Mouse (Mus musculus) ES-E14 (cell line): Measurements from ENCODE around the gene Ceacam20. TPM values are rescaled to one million over a fixed set of nuclear protein-coding genes. Genes with fewer than 3 reads are reported as not detected.
"Not testable (repeated sequence)": the region's sequence is repeated elsewhere in the genome, so short reads cannot be mapped to it uniquely, and the experiment has no call there.

Experiments
- DNase-seq: peaks from one replicate; pipeline ENCODE4 v3.0.0-alpha.2; 2013; ENCODE audit warnings: low read depth, low spot score
- H3K27ac ChIP-seq: 2 replicates; pipeline ENCODE4 v1.5.1; 2012; ENCODE audit warnings: low read depth, mild to moderate bottlenecking, low read length, moderate library complexity, mixed read lengths; ENCODE audit not compliant: poor library complexity, insufficient read depth, severe bottlenecking
- H3K36me3 ChIP-seq: 2 replicates; pipeline ENCODE4 v1.6.1; 2012; ENCODE audit warnings: mild to moderate bottlenecking, low read length, moderate library complexity, mixed read lengths; ENCODE audit not compliant: control insufficient read depth, poor library complexity, insufficient read depth, severe bottlenecking
- H3K4me1 ChIP-seq, 2 experiments: fragments of 150-350 bp in 1 of 2; sonication (generic) in 1 of 2; 2 replicates each; pipeline ENCODE4 v1.6.1; 2012; ENCODE audit warnings: low read length in 2 of 2, mild to moderate bottlenecking in 1 of 2, mixed read lengths in 1 of 2; ENCODE audit not compliant: control insufficient read depth in 2 of 2, insufficient read depth in 2 of 2, poor library complexity in 1 of 2
- H3K4me3 ChIP-seq, 2 experiments: fragments of 150-350 bp in 1 of 2; sonication (generic) in 1 of 2; 2 replicates each; pipeline ENCODE4 v1.5.1; 2012; ENCODE audit warnings: low read length in 2 of 2, low read depth in 1 of 2, mild to moderate bottlenecking in 1 of 2, mixed read lengths in 1 of 2; ENCODE audit not compliant: insufficient read depth in 1 of 2, poor library complexity in 1 of 2, severe bottlenecking in 1 of 2
- H3K9ac ChIP-seq: 2 replicates; pipeline ENCODE4 v1.6.1; 2012; ENCODE audit warnings: low read depth, mild to moderate bottlenecking, low read length, mixed read lengths; ENCODE audit not compliant: poor library complexity, insufficient read depth, severe bottlenecking
- H3K9me3 ChIP-seq: fragments of 150-350 bp; sonication (generic); 2 replicates; pipeline ENCODE4 v1.6.1; 2012; ENCODE audit warnings: low read depth, mild to moderate bottlenecking, low read length; ENCODE audit not compliant: control insufficient read depth, insufficient read depth
- CHD2 ChIP-seq: IDR thresholded peaks from 2 replicates; pipeline ENCODE4 v1.6.1; 2014; ENCODE audit warnings: mild to moderate bottlenecking, low read depth, low read length, inconsistent platforms
- HCFC1 ChIP-seq: IDR thresholded peaks from 2 replicates; pipeline ENCODE4 v1.6.1; 2012; ENCODE audit warnings: low read length, inconsistent platforms, borderline replicate concordance; ENCODE audit not compliant: insufficient read depth
- MAFK ChIP-seq: IDR thresholded peaks from 2 replicates; pipeline ENCODE4 v1.6.1; 2014; ENCODE audit warnings: mild to moderate bottlenecking, low read depth, low read length, inconsistent platforms; ENCODE audit not compliant: insufficient read depth
- ZC3H11A ChIP-seq: IDR thresholded peaks from 2 replicates; pipeline ENCODE4 v1.6.1; 2012; ENCODE audit warnings: low read depth, mild to moderate bottlenecking, inconsistent platforms, low read length, borderline replicate concordance
- ZNF384 ChIP-seq: IDR thresholded peaks from 2 replicates; pipeline ENCODE4 v1.6.1; 2012; ENCODE audit warnings: low read depth, low read length, inconsistent platforms
- in situ Hi-C, 2 experiments: fragments of 600-800 bp; cut with MboI; formaldehyde crosslinking; loops; one replicate each; pipeline ENCODE4 v1.15.1; 2025; ENCODE audit warnings: low sequenced_read_pairs in 2 of 2, inconsistent platforms in 1 of 2; ENCODE audit not compliant: unreplicated experiment in 2 of 2
- total RNA-seq: library from RNA; depleted of rRNA; stranded (reverse); fragments of 300-350 nt; gene quantifications from 2 replicates; pipeline ENCODE4 v1.2.3, GENCODE M21; 2012; rRNA removed

Ceacam20 gene
- total RNA-seq, 1 experiment: 3.7 TPM

DNA sequence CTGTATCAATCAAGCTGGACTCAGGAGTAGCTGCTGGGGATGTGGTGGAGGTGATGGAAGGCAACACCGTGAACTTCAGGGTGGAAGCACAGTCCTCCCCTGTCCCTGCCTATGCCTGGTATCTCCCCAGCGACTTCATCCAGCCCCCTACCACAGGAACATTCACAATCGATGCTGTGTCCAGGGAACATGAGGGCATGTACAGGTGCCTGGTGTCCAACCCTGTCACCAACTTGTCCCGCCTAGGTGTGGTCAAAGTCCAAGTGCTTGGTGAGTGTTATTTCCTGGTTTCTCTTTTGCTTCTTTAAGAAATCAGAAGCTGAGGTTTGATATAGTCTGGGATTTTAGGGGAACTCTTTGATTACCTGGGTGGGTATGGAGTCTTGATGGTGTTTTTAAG is 6.3 kb downstream of the Ceacam20 start:
- Histone ChIP-seq H3K4me1 (no peaks in the 10 kb centered on the region), H3K9me3 (no peaks in the 10 kb centered on the region), H3K36me3 (peaks cover 4% of the 10 kb centered on the region; the same call in 1 of the 2 replicates), H3K9ac (no peak overlapping the region), H3K27ac (no peak overlapping the region), H3K4me3 (no peak overlapping the region)
- no peak for DNase-seq
- TF ChIP-seq MAFK (no peak), CHD2 (no peak), ZC3H11A (no peak), HCFC1 (no peak), ZNF384 (no peak)
- in situ Hi-C loops: no loop called here

- H3K36me3 ChIP-seq, H3K4me1 ChIP-seq, in situ Hi-C loops, DNase-seq, H3K9me3 ChIP-seq: not testable (repeated sequence)
- H3K4me3 ChIP-seq: peak within 1 kb of the TSS in 1 of 2 experiments; percentile 41; a peak in 2 of 4 replicates
- H3K9ac ChIP-seq: peak within 1 kb of the TSS; percentile 42; the same call in 1 of the 2 replicates
- H3K27ac ChIP-seq: peak within 1 kb of the TSS; percentile 40; the same call in 1 of the 2 replicates
Observed at GRCm38 (mm10) chr7:19991165-19991564, 26.0 kb downstream of the Ceacam20 start, which contains the start of gene Nlrp9b. Gene Nlrp9b, plus strand, starts transcription at chr7:19991465.

GRCm38 (mm10) chr7:19996721-19997120 is 31.5 kb downstream of the Ceacam20 start:
- DNase-seq, H3K4me3 ChIP-seq, H3K36me3 ChIP-seq, H3K27ac ChIP-seq, H3K9me3 ChIP-seq, in situ Hi-C loops, H3K9ac ChIP-seq, H3K4me1 ChIP-seq: not testable (repeated sequence)

- no peak overlapping the region for H3K4me3 ChIP-seq
- no peaks in the 10 kb centered on the region for H3K9me3 ChIP-seq
- no peak for DNase-seq
- in situ Hi-C loops: no loop called here
- H3K4me1 ChIP-seq: no peaks in the 10 kb centered on the region
- no peak overlapping the region for H3K27ac ChIP-seq
- H3K36me3 ChIP-seq: no peaks in the 10 kb centered on the region
- H3K9ac ChIP-seq: no peak overlapping the region
- no peak for TF ChIP-seq CHD2
- TF ChIP-seq MAFK: no peak
- TF ChIP-seq HCFC1: no peak
- TF ChIP-seq ZNF384: peak; percentile 93
Observed at GRCm38 (mm10) chr7:20009987-20010386, 44.8 kb downstream of the Ceacam20 start.

Other genes with a start within 250 kb of the Ceacam20 start
- gene Tomm40, start 250.0 kb upstream of the Ceacam20 start, total RNA-seq: 342 and 366 TPM in 2 replicates
- gene Nectin2, start 214.9 kb upstream of the Ceacam20 start, total RNA-seq: 241 and 392 TPM in 2 replicates
- gene Bcam, start 194.4 kb upstream of the Ceacam20 start, total RNA-seq: 167 and 309 TPM in 2 replicates
- 3.5 and 6.6 TPM in 2 replicates for gene Cblc, start 168.6 kb upstream of the Ceacam20 start, total RNA-seq
- gene Bcl3, start 142.6 kb upstream of the Ceacam20 start, total RNA-seq: 14.3 and 28.8 TPM in 2 replicates
- gene Gm19345, start 113.4 kb upstream of the Ceacam20 start, total RNA-seq: 0.36 and 1.1 TPM in 2 replicates
- gene Ceacam16, start 104.1 kb upstream of the Ceacam20 start, total RNA-seq: 0.71 and 1.4 TPM in 2 replicates
- 0.85 and 0.94 TPM in 2 replicates for gene Ceacam19, start 77.4 kb upstream of the Ceacam20 start, total RNA-seq
- 38.6 and 49.9 TPM in 2 replicates for gene Pvr, start 44.3 kb upstream of the Ceacam20 start, total RNA-seq
- gene Igsf23, start 14.7 kb upstream of the Ceacam20 start, total RNA-seq: 4.6 and 6.6 TPM in 2 replicates
- 5.1 and 7.1 TPM in 2 replicates for gene Nlrp9b, start 26.1 kb downstream of the Ceacam20 start, total RNA-seq
- 0.05 TPM in 1 of 2 replicates, not detected in the other for gene Vmn1r91, start 134.3 kb downstream of the Ceacam20 start, total RNA-seq
- not detected in 2 replicates for gene Gm16442, start 157.2 kb downstream of the Ceacam20 start, total RNA-seq
- gene Vmn1r93, start 173.7 kb downstream of the Ceacam20 start, total RNA-seq: not detected in 2 replicates
- gene Vmn1r94, start 203.0 kb downstream of the Ceacam20 start, total RNA-seq: not detected in 2 replicates
- not detected in 2 replicates for gene Vmn1r95, start 228.3 kb downstream of the Ceacam20 start, total RNA-seq
- not detected in 2 replicates for gene Gm6164, start 240.2 kb downstream of the Ceacam20 start, total RNA-seq